Mouse (Mus musculus): ENCODE results near the gene Nap1l3.
A peak's percentile ranks its signal among the peaks of the same experiment; 100 is the strongest.

Nap1l3 gene

DNA sequence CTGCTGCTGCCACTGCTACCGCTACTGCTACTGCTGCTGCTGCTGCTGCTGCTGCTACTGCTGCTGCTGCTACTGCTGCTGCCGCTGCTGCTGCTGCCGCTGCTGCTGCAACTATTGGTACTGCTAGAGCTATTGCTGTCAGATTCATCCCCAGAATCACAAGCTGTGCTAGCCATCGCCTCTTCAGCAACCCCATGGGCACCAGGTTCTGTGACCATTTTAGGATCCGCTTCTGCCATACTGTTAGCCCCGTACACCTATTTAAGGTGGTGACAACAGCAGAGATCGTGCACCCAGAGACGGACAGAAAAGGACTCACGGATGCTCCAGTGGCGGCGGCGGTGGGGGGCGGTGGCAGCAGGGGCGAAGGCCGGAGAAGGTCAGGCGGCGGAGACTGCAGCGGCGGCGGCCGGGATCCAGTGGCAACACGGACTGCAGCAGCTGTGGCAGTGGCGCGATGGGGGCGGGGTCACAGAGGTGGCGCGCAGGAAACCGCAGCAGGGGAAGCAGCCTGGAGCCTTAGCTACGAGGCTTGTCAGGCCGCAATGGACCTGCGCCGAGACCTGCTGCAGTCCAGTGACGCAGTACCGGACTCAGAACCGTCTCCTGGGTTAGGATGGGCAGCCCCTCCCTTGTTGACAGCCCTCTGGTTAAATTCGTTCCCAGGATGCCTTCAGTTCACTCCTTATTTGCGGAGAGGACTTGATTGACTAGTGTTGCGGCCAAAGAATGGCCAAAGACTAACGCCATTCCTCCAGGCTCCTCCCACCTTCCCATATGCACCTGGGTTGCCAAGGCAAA, at the start of gene Nap1l3:
Gene Nap1l3, minus strand, starts transcription at position 621 of the 801 bp plus-strand sequence.
- DNase-seq (ENCODE audit: low read depth, low spot score) = peak; percentile 39

DNA sequence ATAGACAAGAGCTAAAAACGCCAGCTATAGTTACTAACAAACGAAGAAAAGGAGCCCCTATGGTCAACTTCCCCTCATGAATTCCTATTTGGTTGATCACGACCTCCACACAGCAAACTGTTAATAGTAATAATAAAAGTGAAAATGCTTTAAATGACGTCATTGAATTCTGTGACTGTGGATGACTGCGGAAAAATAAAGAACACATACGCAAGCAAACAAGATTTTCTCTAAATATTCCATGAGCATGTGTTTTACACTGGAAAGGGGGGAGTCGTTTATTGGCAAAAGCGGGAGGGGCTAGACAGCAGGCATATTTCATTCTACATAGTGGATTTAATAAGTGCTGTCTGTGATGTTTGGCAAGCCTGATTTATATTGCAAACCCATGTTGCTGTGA, 451 bp upstream of the Nap1l3 start:
- DNase-seq (ENCODE audit: low read depth, low spot score) = peak; percentile 1

All from CD4-positive helper T cell, adult 2 months (primary cell).